Mouse (Mus musculus) T-cell, adult 2 months (primary cell): ENCODE results near the gene Sec31b.
A peak's percentile ranks its signal among the peaks of the same experiment; 100 is the strongest.

Experiments
- DNase-seq: peaks from one replicate; pipeline ENCODE4 v3.0.0; 2022; ENCODE audit warnings: low spot score

The Sec31b gene

GRCm38 (mm10) chr19:44545321-44546041 lies at the start of gene Sec31b:
Gene Sec31b (minus strand): TSS chr19:44545864.
- DNase-seq = no peak

- DNase-seq = no peak
Measured at GRCm38 (mm10) chr19:44594180-44594579, 48.5 kb upstream of the Sec31b start.

- no peak for DNase-seq
Measured at GRCm38 (mm10) chr19:44591638-44592037, 46.0 kb upstream of the Sec31b start.

GRCm38 (mm10) chr19:44590992-44591391 lies 45.3 kb upstream of the Sec31b start:
- no peak for DNase-seq

- DNase-seq = no peak
Measured at GRCm38 (mm10) chr19:44589591-44590223, 44.0 kb upstream of the Sec31b start.

- no peak for DNase-seq
Measured at GRCm38 (mm10) chr19:44588036-44588435, 42.4 kb upstream of the Sec31b start.

GRCm38 (mm10) chr19:44582638-44583309 lies 37.1 kb upstream of the Sec31b start:
- DNase-seq = peak; percentile 86

- DNase-seq = no peak
Measured at GRCm38 (mm10) chr19:44582103-44582502, 36.4 kb upstream of the Sec31b start.

GRCm38 (mm10) chr19:44578038-44578437 lies 32.4 kb upstream of the Sec31b start:
- DNase-seq = peak; percentile 55

- DNase-seq = no peak
Measured at GRCm38 (mm10) chr19:44576275-44576674, 30.6 kb upstream of the Sec31b start.

- no peak for DNase-seq
Measured at GRCm38 (mm10) chr19:44567763-44568162, 22.1 kb upstream of the Sec31b start.

- no peak for DNase-seq
Measured at GRCm38 (mm10) chr19:44564006-44564405, 18.3 kb upstream of the Sec31b start.

GRCm38 (mm10) chr19:44562652-44563206 lies 17.1 kb upstream of the Sec31b start, which contains the start of gene Hif1an:
Gene Hif1an (plus strand): TSS chr19:44562850.
- DNase-seq = peak; percentile 95

- peak; percentile 92 for DNase-seq
Measured at GRCm38 (mm10) chr19:44554861-44555590, 9.4 kb upstream of the Sec31b start, which contains the start of gene Ndufb8. Gene Ndufb8 (minus strand): TSS chr19:44555440.

- no peak for DNase-seq
Measured at GRCm38 (mm10) chr19:44554490-44554860, 8.8 kb upstream of the Sec31b start.

GRCm38 (mm10) chr19:44553286-44553685 lies 7.6 kb upstream of the Sec31b start:
- no peak for DNase-seq

- no peak for DNase-seq
Measured at GRCm38 (mm10) chr19:44552731-44553130, 7.1 kb upstream of the Sec31b start, which contains the start of gene Gm20538. Gene Gm20538 (minus strand): TSS chr19:44552831.

GRCm38 (mm10) chr19:44544775-44545174 lies 889 bp downstream of the Sec31b start:
- DNase-seq = peak; percentile 46

GRCm38 (mm10) chr19:44544372-44544771 lies 1.3 kb downstream of the Sec31b start:
- no peak for DNase-seq

- no peak for DNase-seq
Measured at GRCm38 (mm10) chr19:44542694-44543178, 2.9 kb downstream of the Sec31b start.

GRCm38 (mm10) chr19:44537416-44537815 lies 8.2 kb downstream of the Sec31b start:
- DNase-seq = no peak

- DNase-seq = no peak
Measured at GRCm38 (mm10) chr19:44535376-44535775, 10.3 kb downstream of the Sec31b start.
